In genomic region chr11:50476971-50477370, GRCm38 (mm10) we compare ENCODE assay signal across 10 mouse cellular contexts. TPM values are rescaled to one million over a fixed set of nuclear protein-coding genes. Genes with fewer than 3 reads are reported as not detected.
DNase-seq lines count a peak whose midpoint lies in the region; ATAC-seq and TF ChIP-seq lines count a peak whose summit lies in the region.
"Had no signal": no experiment of that assay in that cellular context is flagged by ENCODE, and none has a peak within 500 bp of the region (broad histone marks: within the 10 kb centered on the region; RNA-seq: fewer than 3 reads in every experiment).

No protein-coding gene starts in this region.

- no peak overlapping the region for H3K4me2 ChIP-seq in kidney, embryonic 15.5 days
- H3K4me2 ChIP-seq in embryonic facial prominence, embryonic 13.5 days = no peak overlapping the region
- no peak overlapping the region for H3K4me2 ChIP-seq in hindbrain, postnatal 0 days (ENCODE audit: low read depth, low read length)
- H3K4me2 ChIP-seq in intestine, embryonic 16.5 days (ENCODE audit: low read depth, low read length) = no peak overlapping the region
- H3K4me2 ChIP-seq: liver, embryonic 15.5 days had no signal

- no peaks in the 10 kb centered on the region for H3K36me3 ChIP-seq in kidney, embryonic 15.5 days
- no peaks in the 10 kb centered on the region for H3K36me3 ChIP-seq in embryonic facial prominence, embryonic 13.5 days
- no peaks in the 10 kb centered on the region for H3K36me3 ChIP-seq in hindbrain, postnatal 0 days (ENCODE audit: insufficient read depth, low read length)
- no peaks in the 10 kb centered on the region for H3K36me3 ChIP-seq in intestine, embryonic 16.5 days (ENCODE audit: control insufficient read depth, insufficient read depth, low read length)
- H3K36me3 ChIP-seq: liver, embryonic 15.5 days had no signal

- 38% methylated on average over 6 of the region's 6 CpGs for WGBS in kidney, embryonic 15.5 days
- WGBS in embryonic facial prominence, embryonic 13.5 days = 21% methylated on average over 6 of the region's 6 CpGs
- 11% methylated on average over 6 of the region's 6 CpGs for WGBS in hindbrain, postnatal 0 days
- 18% methylated on average over 6 of the region's 6 CpGs for WGBS in intestine, embryonic 16.5 days

- peak; percentile 19 for DNase-seq in embryo, embryonic 11.5 days (ENCODE audit: low read depth, low spot score)
- DNase-seq in embryo, embryonic 9.5 days (ENCODE audit: extremely low spot score) = no peak
- peak; percentile 34 for DNase-seq in kidney, postnatal 10 days
- DNase-seq in hindbrain, postnatal 0 days (ENCODE audit: low spot score) = peak; percentile 65
- DNase-seq: cerebellum, adult 11 months had no signal

- H3K9ac ChIP-seq in kidney, embryonic 15.5 days = no peak overlapping the region
- H3K9ac ChIP-seq in embryonic facial prominence, embryonic 13.5 days = no peak overlapping the region
- H3K9ac ChIP-seq in hindbrain, postnatal 0 days (replicated peaks; ENCODE audit: low read length) = no peak overlapping the region
- H3K9ac ChIP-seq in intestine, embryonic 16.5 days (ENCODE audit: low read depth, low read length) = no peak overlapping the region
- H3K9ac ChIP-seq: liver, embryonic 15.5 days had no signal

- no peak overlapping the region for H3K27ac ChIP-seq in kidney, embryonic 15.5 days
- H3K27ac ChIP-seq in embryonic facial prominence, embryonic 13.5 days = no peak overlapping the region
- H3K27ac ChIP-seq in hindbrain, postnatal 0 days = no peak overlapping the region
- H3K27ac ChIP-seq in intestine, embryonic 16.5 days (ENCODE audit: low read length) = no peak overlapping the region
- H3K27ac ChIP-seq: liver, embryonic 15.5 days had no signal

- H3K4me1 ChIP-seq in kidney, embryonic 15.5 days = no peaks in the 10 kb centered on the region
- H3K4me1 ChIP-seq in embryonic facial prominence, embryonic 13.5 days = peaks cover 13% of the 10 kb centered on the region
- H3K4me1 ChIP-seq in hindbrain, postnatal 0 days (ENCODE audit: insufficient read depth, low read length) = peaks cover 7% of the 10 kb centered on the region; the same call in 1 of the 2 replicates
- no peaks in the 10 kb centered on the region for H3K4me1 ChIP-seq in intestine, embryonic 16.5 days (ENCODE audit: control insufficient read depth, insufficient read depth, low read length)
- H3K4me1 ChIP-seq: liver, embryonic 15.5 days had no signal

- no peak for TF ChIP-seq CTCF in hindbrain, postnatal 0 days (IDR thresholded peaks at IDR 0.05; ENCODE audit: low read depth)

- no peak overlapping the region for H3K4me3 ChIP-seq in kidney, embryonic 15.5 days (replicated peaks)
- H3K4me3 ChIP-seq in embryonic facial prominence, embryonic 13.5 days = no peak overlapping the region
- no peak overlapping the region for H3K4me3 ChIP-seq in hindbrain, postnatal 0 days (ENCODE audit: low read length)
- H3K4me3 ChIP-seq in intestine, embryonic 16.5 days (ENCODE audit: low read length) = no peak overlapping the region
- H3K4me3 ChIP-seq: liver, embryonic 15.5 days had no signal

- no peaks in the 10 kb centered on the region for H3K27me3 ChIP-seq in kidney, embryonic 15.5 days
- no peaks in the 10 kb centered on the region for H3K27me3 ChIP-seq in embryonic facial prominence, embryonic 13.5 days
- no peaks in the 10 kb centered on the region for H3K27me3 ChIP-seq in hindbrain, postnatal 0 days (ENCODE audit: insufficient read depth, low read length)
- H3K27me3 ChIP-seq in intestine, embryonic 16.5 days (replicated peaks; ENCODE audit: control insufficient read depth, insufficient read depth, low read length) = no peaks in the 10 kb centered on the region
- H3K27me3 ChIP-seq: liver, embryonic 15.5 days had no signal

- H3K9me3 ChIP-seq in kidney, embryonic 15.5 days (replicated peaks) = no peaks in the 10 kb centered on the region
- no peaks in the 10 kb centered on the region for H3K9me3 ChIP-seq in embryonic facial prominence, embryonic 13.5 days
- no peaks in the 10 kb centered on the region for H3K9me3 ChIP-seq in hindbrain, postnatal 0 days (ENCODE audit: low read length)
- H3K9me3 ChIP-seq in intestine, embryonic 16.5 days (ENCODE audit: control insufficient read depth, low read length) = no peaks in the 10 kb centered on the region; the same call in 1 of the 2 replicates

- ATAC-seq in kidney, embryonic 15.5 days (replicated peaks; ENCODE audit: low FRiP score) = no peak
- ATAC-seq in embryonic facial prominence, embryonic 13.5 days (ENCODE audit: insufficient number of reproducible peaks, insufficient read depth, low FRiP score, low TSS enrichment, low read depth) = peak; percentile 59; the same call in 1 of the 2 replicates
- no peak for ATAC-seq in hindbrain, postnatal 0 days
- no peak for ATAC-seq in intestine, embryonic 16.5 days
- no peak for ATAC-seq in megakaryocyte-erythroid progenitor cell, adult 5-6 weeks (replicated peaks; ENCODE audit: low FRiP score, low TSS enrichment, poor library complexity, severe bottlenecking)

RNA-seq across cellular contexts. Expression of gene Rufy1, which starts 46.0 kb away (rescaled TPM):
- polyA plus RNA-seq in kidney, embryonic 15.5 days (2015; fragmentation: Nextera tagmentation; extraction: Ambion mirVana) = 25.7 and 27.9 TPM in 2 replicates
- polyA plus RNA-seq in embryonic facial prominence, embryonic 13.5 days (2015; fragmentation: Nextera tagmentation; extraction: Ambion mirVana) = 25.3 and 28.2 TPM in 2 replicates
- total RNA-seq in hindbrain, postnatal 0 days (2014; rRNA removed) = 12.3 and 15.1 TPM in 2 replicates
- polyA plus RNA-seq in hindbrain, postnatal 0 days (2015; fragmentation: Nextera tagmentation; extraction: Ambion mirVana) = 17.6 and 19.8 TPM in 2 replicates
- polyA plus RNA-seq in intestine, embryonic 16.5 days (2015; fragmentation: Nextera tagmentation; extraction: Ambion mirVana) = 19.5 and 20.2 TPM in 2 replicates
- 6.4 and 19.1 TPM in 2 replicates for total RNA-seq in megakaryocyte-erythroid progenitor cell, adult 5-6 weeks (2014; fragmentation: Nextera tagmentation)
- total RNA-seq in megakaryocyte-erythroid progenitor cell, adult 5-6 weeks (2017) = 21.3 and 22.3 TPM in 2 replicates
